Mouse (Mus musculus): ENCODE measurements around the gene Adra2b.

Gene Adra2b

DNA sequence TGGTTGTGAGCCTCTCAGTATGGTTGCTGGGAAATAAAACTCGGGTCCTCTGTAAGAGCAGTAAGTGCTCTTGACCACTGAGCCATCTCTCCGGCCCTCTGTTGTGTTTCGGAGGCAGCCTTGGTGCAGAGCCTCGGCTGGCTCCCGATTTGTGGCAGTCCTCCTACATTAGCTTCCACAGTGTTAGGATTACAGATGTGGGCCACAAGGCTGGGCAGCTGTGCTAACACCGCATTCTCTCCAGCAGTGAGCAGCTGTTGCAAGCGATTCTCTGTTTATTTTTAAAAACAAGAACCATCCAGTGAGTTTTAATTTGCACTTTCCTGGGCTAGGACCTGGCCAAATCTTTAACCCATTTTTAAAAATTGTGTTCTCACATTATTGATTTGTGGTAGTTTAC lies 20.9 kb downstream of the Adra2b start:
- no peak for DNase-seq (ENCODE audit: low read depth)

DNA sequence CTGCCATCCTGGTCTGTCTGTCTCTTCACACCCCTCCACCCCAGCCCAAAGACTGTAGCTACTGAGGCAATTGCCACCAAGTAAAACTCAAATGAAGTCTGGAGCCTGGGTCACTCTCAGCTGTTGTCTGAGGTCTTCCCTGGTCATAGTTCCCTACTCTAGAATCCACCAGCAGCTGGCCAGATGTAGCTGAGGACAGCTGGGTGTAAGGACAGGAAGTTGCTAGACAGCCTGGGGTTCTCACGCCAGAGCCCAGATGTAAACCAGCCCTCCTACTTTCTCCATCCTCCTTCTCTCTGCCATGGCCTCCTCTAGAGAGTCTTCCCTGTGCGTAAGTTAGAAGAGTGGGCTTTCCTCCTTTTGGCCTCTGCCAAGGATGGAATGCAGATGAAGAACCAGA lies 24.5 kb downstream of the Adra2b start:
- DNase-seq (ENCODE audit: low read depth) = no peak

DNA sequence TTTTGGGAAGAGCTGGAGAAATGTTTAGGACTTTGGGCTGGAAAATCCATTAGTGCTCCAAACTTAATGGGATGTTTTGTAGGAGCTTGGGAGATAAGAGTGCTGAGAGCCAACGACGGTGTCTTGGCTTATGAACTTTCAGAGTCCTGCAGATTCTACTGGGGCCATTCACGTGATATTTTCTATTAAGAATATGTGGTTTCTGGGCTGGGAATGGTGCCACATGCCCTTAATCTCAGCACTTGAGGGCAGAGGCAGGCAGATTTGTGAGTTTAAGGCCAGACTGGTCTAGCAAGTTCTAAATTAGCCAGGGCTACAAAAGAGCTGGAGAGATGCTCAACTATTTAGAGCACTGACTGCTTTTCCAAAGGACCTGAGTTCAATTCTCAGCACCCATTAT lies 27.3 kb downstream of the Adra2b start:
- DNase-seq (ENCODE audit: low read depth) = no peak

DNA sequence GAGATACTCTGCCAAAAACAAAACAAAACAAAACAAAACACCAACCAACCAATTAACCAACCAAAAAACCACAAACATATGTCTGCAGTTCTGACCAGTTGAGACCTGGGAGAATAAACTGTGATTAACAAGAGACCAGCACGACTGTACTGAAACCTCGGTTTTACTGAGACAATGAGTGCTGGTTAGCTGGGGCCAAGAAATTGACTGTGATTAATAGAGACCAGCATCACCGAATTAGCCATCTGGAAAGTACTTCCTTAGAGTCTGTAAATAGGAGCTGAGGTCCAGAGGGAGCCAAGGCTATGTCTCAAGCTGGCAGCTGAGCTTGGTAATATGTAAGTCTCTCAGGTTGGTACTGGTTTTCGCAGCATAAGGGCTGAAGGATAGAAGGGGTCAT lies 27.8 kb downstream of the Adra2b start:
- DNase-seq (ENCODE audit: low read depth) = no peak

DNA sequence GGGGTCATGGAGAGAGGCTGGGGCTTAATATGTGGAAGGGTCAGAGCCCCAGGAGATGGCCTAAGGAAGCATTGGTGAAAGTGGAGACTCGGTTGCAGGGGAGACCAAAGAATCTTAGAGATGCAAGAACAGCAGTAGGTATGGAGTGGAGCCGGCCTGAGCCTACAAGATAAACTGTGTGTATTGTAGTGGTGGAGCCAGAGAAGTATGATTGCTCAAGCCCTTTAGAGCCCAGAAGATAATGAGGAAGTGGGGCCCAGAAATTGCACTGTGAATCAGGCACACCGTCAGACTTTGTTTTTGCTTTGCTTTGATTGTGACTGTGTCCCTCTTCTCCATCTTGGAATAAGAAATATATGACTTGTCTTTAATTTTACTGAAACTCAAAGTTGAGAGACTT lies 28.3 kb downstream of the Adra2b start:
- no peak for DNase-seq (ENCODE audit: low read depth)

DNA sequence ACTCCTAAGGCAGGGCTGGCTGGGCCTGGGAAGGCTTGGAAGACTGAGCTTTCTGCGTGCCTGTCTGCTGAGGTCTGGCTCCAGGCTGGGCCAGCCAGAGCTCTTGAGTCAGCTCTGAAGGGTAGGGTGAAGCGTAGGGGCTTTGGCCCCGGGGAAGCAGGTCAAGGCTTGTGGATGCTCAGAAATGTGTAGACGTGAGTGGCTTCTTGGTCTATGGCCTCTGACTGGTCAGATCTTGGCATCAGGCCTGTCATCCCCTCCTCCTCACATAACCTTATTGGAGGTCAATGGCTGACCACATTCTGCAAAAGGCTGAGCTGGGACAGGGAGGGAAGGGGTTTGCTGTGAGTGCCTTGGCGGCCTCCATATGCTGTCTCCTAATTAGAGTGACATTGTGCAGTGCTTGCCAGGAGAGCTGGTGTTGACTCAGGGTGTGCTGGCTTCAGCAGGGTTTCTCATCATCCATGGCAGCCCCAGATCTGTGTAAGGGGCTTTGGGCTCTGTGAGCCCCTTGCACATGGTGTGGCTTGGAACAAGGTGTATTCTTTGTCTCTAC lies 31.7 kb downstream of the Adra2b start:
- peak; percentile 30 for DNase-seq (ENCODE audit: low read depth)

DNA sequence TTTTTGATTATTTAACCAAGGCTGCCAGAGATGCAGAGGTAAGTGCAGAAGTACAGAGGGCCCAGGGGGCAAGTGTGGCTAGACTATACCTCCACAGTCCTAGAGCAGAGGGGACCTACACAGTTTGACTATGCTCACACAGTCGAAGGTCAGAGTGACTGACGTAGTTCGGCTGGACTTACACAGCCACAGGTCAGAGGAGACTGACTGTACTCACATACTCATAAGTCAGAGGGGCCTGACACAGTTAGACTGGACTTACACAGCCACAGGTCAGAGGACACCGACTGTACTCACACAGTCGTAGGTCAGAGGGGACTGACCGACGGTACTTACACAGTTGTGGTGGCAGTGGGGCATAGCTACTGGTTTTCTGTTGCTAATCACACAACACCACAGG lies 35.7 kb downstream of the Adra2b start:
- DNase-seq (ENCODE audit: low read depth) = no peak

DNA sequence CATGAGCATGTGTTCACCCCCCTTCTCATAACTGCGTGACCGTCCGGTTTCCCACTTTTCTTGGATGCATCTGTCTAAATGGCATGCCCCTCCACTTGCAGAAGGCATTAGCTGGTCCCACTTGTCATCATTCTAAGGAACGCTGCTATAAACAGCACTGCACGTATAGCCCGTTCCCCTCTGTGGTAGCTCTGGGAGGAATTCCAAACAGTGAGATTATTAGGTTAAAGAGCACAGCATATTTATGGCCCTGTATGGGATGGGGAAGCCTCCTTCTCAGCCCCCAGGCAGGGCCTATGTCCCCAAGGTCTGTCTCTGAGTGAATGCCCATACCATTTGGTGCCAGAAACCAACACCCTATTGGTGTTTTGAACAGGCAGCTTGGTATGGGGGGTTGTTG lies 48.1 kb downstream of the Adra2b start:
- DNase-seq (ENCODE audit: low read depth) = no peak

DNA sequence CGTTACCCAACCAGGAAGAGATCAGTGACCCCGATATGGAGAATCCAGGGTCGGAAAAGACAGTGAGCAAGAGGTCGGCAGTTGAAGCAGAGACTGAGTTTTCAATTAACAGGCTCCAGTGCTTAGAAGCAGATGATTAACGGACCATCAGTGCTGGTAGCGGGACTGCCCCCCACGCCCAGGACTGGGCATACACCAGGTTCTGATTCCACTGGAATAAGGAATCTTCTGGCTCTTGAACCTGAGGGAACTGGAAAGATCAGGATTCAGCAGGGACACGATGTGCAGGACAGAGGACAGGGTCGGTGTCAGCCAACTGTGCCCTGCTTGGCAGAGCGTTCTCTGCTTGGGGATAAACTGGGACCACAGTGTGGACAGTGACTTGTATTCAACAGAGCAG lies 52.8 kb downstream of the Adra2b start:
- no peak for DNase-seq (ENCODE audit: low read depth)

DNA sequence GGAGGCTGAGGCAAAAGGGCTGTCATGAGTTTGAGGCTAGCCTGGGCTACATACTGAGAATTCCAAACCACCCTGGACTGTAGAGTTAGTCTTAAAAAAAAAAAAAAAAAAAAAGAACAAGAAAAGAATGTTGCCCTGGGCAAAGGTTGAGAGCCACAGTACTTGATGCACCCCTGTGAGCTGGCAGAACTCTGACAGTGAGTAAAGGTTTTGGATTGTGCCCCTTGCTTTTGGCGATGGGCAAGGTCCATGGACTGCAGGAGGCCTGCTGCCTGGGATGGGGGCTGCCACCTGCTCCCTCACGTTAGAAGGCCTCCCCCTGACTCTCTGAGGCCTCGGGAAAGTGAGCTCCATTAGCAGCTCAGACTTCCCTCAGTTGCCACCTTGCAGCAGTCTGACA lies 53.7 kb downstream of the Adra2b start:
- DNase-seq (ENCODE audit: low read depth) = no peak

Data from NIH3T3 (cell line).